Mouse (Mus musculus): ENCODE results near the gene Hbb-bh1.

DNA sequence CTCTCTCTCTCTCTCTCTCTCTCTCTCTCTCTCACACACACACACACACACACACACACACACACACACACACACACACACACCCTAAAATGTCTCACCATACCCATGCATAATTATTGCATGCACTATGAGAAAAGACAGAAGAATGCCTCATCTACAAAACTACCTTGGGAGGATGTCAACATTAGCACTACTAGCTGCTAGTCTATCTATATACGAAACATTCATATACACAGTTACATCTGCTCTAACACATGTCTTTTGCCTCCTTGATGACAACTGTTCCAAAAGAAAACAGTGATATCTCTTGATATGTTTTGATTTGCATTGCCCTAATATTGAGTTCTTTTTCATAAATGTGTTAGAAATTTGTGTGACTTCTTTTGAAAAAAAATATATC, 32.7 kb downstream of the Hbb-bh1 start:
- no peak for TF ChIP-seq CTCF (IDR thresholded peaks at IDR 0.05 in 2 of 3, conservative IDR thresholded peaks at IDR 0.05 in 1 of 3; ENCODE audit: control insufficient read depth in 1 of 3, insufficient read depth in 1 of 3, low read depth in 2 of 3, low read length in 3 of 3, poor library complexity in 1 of 3, severe bottlenecking in 1 of 3)
- TF ChIP-seq BHLHE40 (IDR thresholded peaks at IDR 0.05; ENCODE audit: borderline replicate concordance, low read depth, low read length): no peak
- no peak for TF ChIP-seq SMC3 (IDR thresholded peaks at IDR 0.05; ENCODE audit: low read depth, low read length)
- TF ChIP-seq KAT2A (conservative IDR thresholded peaks at IDR 0.05; ENCODE audit: low read depth, low read length): no peak
- TF ChIP-seq NELFE (IDR thresholded peaks at IDR 0.05; ENCODE audit: low read depth, low read length): no peak
- no peak for TF ChIP-seq POLR2A (IDR thresholded peaks at IDR 0.05; ENCODE audit: control insufficient read depth in 1 of 2, insufficient read depth in 1 of 2, low read depth in 1 of 2, low read length in 2 of 2, poor library complexity in 1 of 2)
